Mouse (Mus musculus): Measurements from ENCODE around the gene 0610009B22Rik. TPM values are rescaled to one million over a fixed set of nuclear protein-coding genes. Genes with fewer than 3 reads are reported as not detected.

The 0610009B22Rik gene
- 104 TPM for polyA plus RNA-seq (2014; fragmentation: Illumina TruSeq; extraction: RNeasy Lipid Tissue Mini Kit (QIAGEN cat#74804); ENCODE audit: low read depth, low replicate concordance)

GRCm38 (mm10) chr11:51688330-51689328 lies at the start of gene 0610009B22Rik:
TSS of gene 0610009B22Rik (minus strand) at chr11:51688874.

GRCm38 (mm10) chr11:51650691-51651515 lies 37.8 kb downstream of the 0610009B22Rik start, which contains the start of the genes N4bp3 and D930048N14Rik:
TSS of gene N4bp3 (minus strand) at chr11:51650842.
TSS of gene D930048N14Rik (plus strand) at chr11:51650954.

DNA sequence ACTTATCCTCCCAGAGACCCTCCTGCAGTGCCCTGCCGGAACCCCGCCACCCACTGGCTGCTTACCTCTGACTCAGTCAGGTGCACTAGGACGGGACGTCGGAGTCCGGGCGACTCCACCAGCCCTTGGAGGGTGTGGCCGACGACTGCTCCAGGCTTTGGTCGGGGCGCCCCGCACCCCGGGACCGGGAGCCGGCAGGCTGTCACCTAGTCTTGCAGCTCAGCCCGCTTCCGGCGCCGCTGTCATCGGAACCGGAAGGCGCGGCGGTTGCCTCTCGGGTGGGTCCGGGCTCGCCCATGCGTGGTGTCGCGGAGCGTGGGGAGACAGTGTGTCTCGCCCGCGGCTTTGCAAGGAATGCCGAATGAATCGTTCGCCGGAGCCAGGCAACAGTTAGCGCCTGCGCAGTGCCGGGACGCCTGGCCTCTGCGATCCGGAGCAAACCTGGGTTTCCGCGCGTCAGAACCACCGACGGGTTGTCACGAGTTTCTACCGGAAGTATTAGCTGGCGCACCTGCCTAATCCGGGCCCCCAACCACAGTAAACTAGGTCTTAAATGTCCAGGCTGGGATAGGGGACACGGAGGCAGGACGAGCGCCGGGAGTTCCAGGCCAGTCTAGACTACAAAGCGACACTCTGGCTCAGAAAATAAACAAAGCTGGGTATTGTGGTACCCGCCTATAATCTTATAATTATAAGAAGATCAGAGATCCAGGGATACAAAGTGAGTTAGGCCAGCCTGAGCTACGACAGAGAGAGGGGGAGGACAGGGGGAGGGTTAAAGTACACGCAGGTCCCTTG lies 53.0 kb downstream of the 0610009B22Rik start, which contains the start of gene Rmnd5b:
Gene Rmnd5b (minus strand): TSS at position 372 of the 798 bp plus-strand sequence.

Other genes starting within 250 kb of the 0610009B22Rik start
- 23.4 TPM for gene Phykpl, start 104.1 kb downstream of the 0610009B22Rik start, polyA plus RNA-seq (2014; fragmentation: Illumina TruSeq; extraction: RNeasy Lipid Tissue Mini Kit (QIAGEN cat#74804); ENCODE audit: low read depth, low replicate concordance)
- 434 TPM for gene Hnrnpab, start 82.0 kb downstream of the 0610009B22Rik start, polyA plus RNA-seq (2014; fragmentation: Illumina TruSeq; extraction: RNeasy Lipid Tissue Mini Kit (QIAGEN cat#74804); ENCODE audit: low read depth, low replicate concordance)
- gene Nhp2, start 69.1 kb downstream of the 0610009B22Rik start, polyA plus RNA-seq (2014; fragmentation: Illumina TruSeq; extraction: RNeasy Lipid Tissue Mini Kit (QIAGEN cat#74804); ENCODE audit: low read depth, low replicate concordance): 1.8 TPM
- 13.9 TPM for gene Rmnd5b, start 53.0 kb downstream of the 0610009B22Rik start, polyA plus RNA-seq (2014; fragmentation: Illumina TruSeq; extraction: RNeasy Lipid Tissue Mini Kit (QIAGEN cat#74804); ENCODE audit: low read depth, low replicate concordance)
- not detected for gene N4bp3, start 38.0 kb downstream of the 0610009B22Rik start, polyA plus RNA-seq (2014; fragmentation: Illumina TruSeq; extraction: RNeasy Lipid Tissue Mini Kit (QIAGEN cat#74804); ENCODE audit: low read depth, low replicate concordance)
- gene D930048N14Rik, start 37.9 kb downstream of the 0610009B22Rik start, polyA plus RNA-seq (2014; fragmentation: Illumina TruSeq; extraction: RNeasy Lipid Tissue Mini Kit (QIAGEN cat#74804); ENCODE audit: low read depth, low replicate concordance): 0.47 TPM
- gene Sec24a, start 74.8 kb upstream of the 0610009B22Rik start, polyA plus RNA-seq (2014; fragmentation: Illumina TruSeq; extraction: RNeasy Lipid Tissue Mini Kit (QIAGEN cat#74804); ENCODE audit: low read depth, low replicate concordance): 41.9 TPM
- 341 TPM for gene Sar1b, start 74.8 kb upstream of the 0610009B22Rik start, polyA plus RNA-seq (2014; fragmentation: Illumina TruSeq; extraction: RNeasy Lipid Tissue Mini Kit (QIAGEN cat#74804); ENCODE audit: low read depth, low replicate concordance)
- gene Jade2, start 168.8 kb upstream of the 0610009B22Rik start, polyA plus RNA-seq (2014; fragmentation: Illumina TruSeq; extraction: RNeasy Lipid Tissue Mini Kit (QIAGEN cat#74804); ENCODE audit: low read depth, low replicate concordance): 6.2 TPM